Mouse (Mus musculus): ENCODE results near the gene Dcbld2. TPM values are rescaled to one million over a fixed set of nuclear protein-coding genes. Genes with fewer than 3 reads are reported as not detected.
A peak's percentile ranks its signal among the peaks of the same experiment; 100 is the strongest.

Dcbld2 gene
- total and polyA plus RNA-seq, 3 experiments: 1.7 to 16.4 (median 7.0) TPM

DNA sequence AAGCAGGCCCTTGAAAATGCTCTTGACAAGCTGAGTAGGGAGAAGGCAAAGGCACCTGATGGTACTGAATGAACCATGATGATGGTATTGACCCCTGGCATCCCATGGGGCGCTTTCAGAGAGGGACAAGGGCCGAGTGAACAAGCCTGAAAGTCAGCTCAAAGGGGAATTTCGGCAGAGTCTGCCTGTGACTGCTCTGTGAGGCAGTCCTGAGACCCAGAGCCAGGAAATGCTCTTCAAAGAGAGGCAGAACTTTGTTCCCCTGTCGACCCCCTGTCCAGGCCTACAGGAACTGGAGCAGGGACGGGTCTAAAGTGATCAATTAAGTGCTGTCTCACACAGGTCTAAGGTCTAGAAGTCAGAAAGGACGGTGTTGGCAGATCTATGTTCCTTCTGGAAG, 105.5 kb downstream of the Dcbld2 start:
- Histone ChIP-seq H3K4me1 (ENCODE audit: insufficient read depth, low read depth, low read length) (peaks cover 80% of the 10 kb centered on the region), H3K4me3 (ENCODE audit: low read depth, low read length) (peak overlapping the region; percentile 10; the same call in 1 of the 2 replicates), H3K36me3 (replicated peaks) (peaks cover 57% of the 10 kb centered on the region), H3K9me3 (replicated peaks) (no peaks in the 10 kb centered on the region), H3K27me3 (ENCODE audit: insufficient read depth, low read length) (no peaks in the 10 kb centered on the region)
- DNase-seq (ENCODE audit: low spot score) (no peak), ATAC-seq (ENCODE audit: extremely low read depth, insufficient number of reproducible peaks, low FRiP score, poor library complexity, severe bottlenecking) (no peak)
- TF ChIP-seq CTCF (IDR thresholded peaks at IDR 0.05; ENCODE audit: low read depth, low read length): no peak
- TF ChIP-seq POLR2AphosphoS5 (IDR thresholded peaks at IDR 0.05; ENCODE audit: insufficient replicate concordance, low read depth, low read length): no peak
- TF ChIP-seq TAL1 (conservative IDR thresholded peaks at IDR 0.05; ENCODE audit: low read depth, low read length): no peak
- TF ChIP-seq GATA2 (IDR thresholded peaks at IDR 0.05; ENCODE audit: borderline replicate concordance, low read depth, low read length): no peak
- no peak for TF ChIP-seq GATA1 (IDR thresholded peaks at IDR 0.05; ENCODE audit: borderline replicate concordance, low read length)

DNA sequence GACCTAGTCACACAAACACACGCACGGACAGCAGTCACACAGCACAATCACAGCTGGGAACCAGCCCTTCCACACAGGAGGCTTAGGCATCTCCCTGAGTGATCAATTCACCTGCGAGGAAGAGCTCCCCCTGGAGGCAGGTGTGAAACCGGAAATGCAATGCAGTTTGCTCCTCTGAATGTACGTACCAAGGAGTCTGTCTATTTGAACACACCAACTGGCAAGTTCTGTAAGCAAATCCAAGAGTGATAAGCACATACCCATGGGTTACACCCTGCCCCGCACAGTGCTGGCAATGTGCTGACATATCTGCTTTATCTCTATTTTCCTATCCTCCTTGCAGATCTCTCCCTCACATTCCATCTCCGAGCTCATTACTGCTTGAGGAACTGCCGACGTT, 106.3 kb downstream of the Dcbld2 start:
- no peak for DNase-seq (ENCODE audit: low spot score)
- peak; percentile 47 for ATAC-seq (ENCODE audit: extremely low read depth, insufficient number of reproducible peaks, low FRiP score, poor library complexity, severe bottlenecking)
- Histone ChIP-seq H3K27me3 (ENCODE audit: insufficient read depth, low read length) (no peaks in the 10 kb centered on the region), H3K4me3 (ENCODE audit: low read depth, low read length) (peak overlapping the region; percentile 61; the same call in 1 of the 2 replicates), H3K36me3 (replicated peaks) (peaks cover 51% of the 10 kb centered on the region), H3K4me1 (ENCODE audit: insufficient read depth, low read depth, low read length) (peaks cover 75% of the 10 kb centered on the region), H3K9me3 (replicated peaks) (no peaks in the 10 kb centered on the region)
- TF ChIP-seq GATA2 (IDR thresholded peaks at IDR 0.05; ENCODE audit: borderline replicate concordance, low read depth, low read length) (no peak), POLR2AphosphoS5 (IDR thresholded peaks at IDR 0.05; ENCODE audit: insufficient replicate concordance, low read depth, low read length) (no peak), GATA1 (IDR thresholded peaks at IDR 0.05; ENCODE audit: borderline replicate concordance, low read length) (no peak), CTCF (IDR thresholded peaks at IDR 0.05; ENCODE audit: low read depth, low read length) (peak; percentile 92)

DNA sequence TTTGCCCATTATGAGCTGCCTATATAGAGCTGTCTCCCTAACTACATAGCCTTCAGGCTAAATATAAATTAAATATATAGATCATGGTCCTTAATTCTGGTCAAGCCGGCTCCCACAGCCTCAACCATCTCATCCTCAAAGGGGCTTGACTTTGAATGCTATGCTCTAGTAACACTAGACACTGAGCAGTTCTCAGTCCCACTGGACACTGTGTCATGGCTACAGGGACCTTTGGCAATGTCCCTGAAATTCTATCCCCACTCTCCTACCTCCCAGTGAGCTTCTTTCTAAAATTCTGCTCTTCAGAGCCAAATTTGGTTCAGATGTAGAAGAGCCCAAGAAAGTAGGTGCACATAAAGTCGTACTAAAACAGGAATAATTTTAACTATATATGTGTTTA, 107.9 kb downstream of the Dcbld2 start:
- H3K4me1 ChIP-seq (ENCODE audit: insufficient read depth, low read depth, low read length): peaks cover 76% of the 10 kb centered on the region
- no peak overlapping the region for H3K4me3 ChIP-seq (ENCODE audit: low read depth, low read length)
- no peaks in the 10 kb centered on the region for H3K27me3 ChIP-seq (ENCODE audit: insufficient read depth, low read length)
- peaks cover 43% of the 10 kb centered on the region for H3K36me3 ChIP-seq (replicated peaks)
- H3K9me3 ChIP-seq (replicated peaks): no peaks in the 10 kb centered on the region
- ATAC-seq (ENCODE audit: extremely low read depth, insufficient number of reproducible peaks, low FRiP score, poor library complexity, severe bottlenecking): no peak
- no peak for DNase-seq (ENCODE audit: low spot score)
- TF ChIP-seq POLR2AphosphoS5 (IDR thresholded peaks at IDR 0.05; ENCODE audit: insufficient replicate concordance, low read depth, low read length) (no peak), GATA1 (IDR thresholded peaks at IDR 0.05; ENCODE audit: borderline replicate concordance, low read length) (no peak), CTCF (IDR thresholded peaks at IDR 0.05; ENCODE audit: low read depth, low read length) (no peak)

DNA sequence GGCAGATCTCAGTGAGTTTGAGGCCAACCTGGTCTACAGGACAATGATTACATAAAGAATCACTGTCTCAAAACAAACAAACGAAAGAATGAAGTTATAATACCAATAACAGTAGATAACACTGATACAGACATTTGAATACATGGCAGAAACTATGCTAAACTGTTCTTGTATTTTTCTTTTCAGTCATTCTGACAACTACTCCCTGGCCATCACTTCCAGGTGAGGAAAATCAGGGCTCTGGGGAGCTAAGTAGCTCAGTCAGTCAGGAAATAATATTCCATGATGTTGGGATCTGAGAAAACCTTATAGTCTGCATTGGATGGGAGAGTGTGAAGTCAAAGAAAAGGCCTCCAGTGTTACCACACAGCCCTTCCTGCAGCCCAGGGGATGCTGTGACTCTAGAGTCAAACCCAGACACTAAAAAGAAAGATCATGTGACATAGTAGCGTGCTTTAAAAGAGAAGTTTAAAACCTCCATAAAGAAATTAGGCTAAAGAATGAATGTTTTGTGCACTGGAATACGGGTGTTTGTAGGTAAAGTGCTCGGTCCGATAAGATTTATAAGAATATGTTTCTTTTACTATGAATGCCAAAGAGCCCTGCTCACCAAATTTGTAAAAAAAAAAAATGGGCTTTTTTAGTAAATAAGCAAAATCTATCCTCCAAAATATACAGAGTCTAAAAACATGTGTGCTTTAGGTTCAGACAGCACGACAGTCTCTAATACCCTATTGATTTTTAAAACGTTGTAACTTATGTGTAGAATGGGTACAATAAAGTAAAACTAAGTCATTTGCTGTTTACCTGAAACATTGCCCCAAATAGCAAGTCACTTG, 108.9 kb downstream of the Dcbld2 start:
- TF ChIP-seq TAL1 (conservative IDR thresholded peaks at IDR 0.05; ENCODE audit: low read depth, low read length) (no peak), GATA2 (IDR thresholded peaks at IDR 0.05; ENCODE audit: borderline replicate concordance, low read depth, low read length) (no peak)
- peaks cover 67% of the 10 kb centered on the region for H3K4me1 ChIP-seq (ENCODE audit: insufficient read depth, low read depth, low read length)
- H3K27me3 ChIP-seq (ENCODE audit: insufficient read depth, low read length): no peaks in the 10 kb centered on the region
- no peak for ATAC-seq (ENCODE audit: extremely low read depth, insufficient number of reproducible peaks, low FRiP score, poor library complexity, severe bottlenecking)
- H3K36me3 ChIP-seq (replicated peaks): peaks cover 38% of the 10 kb centered on the region
- DNase-seq (ENCODE audit: low spot score): no peak
- H3K9me3 ChIP-seq (replicated peaks): no peaks in the 10 kb centered on the region
- no peak overlapping the region for H3K4me3 ChIP-seq (ENCODE audit: low read depth, low read length)

Other genes with a start within 250 kb of the Dcbld2 start
- gene St3gal6, start 115.8 kb downstream of the Dcbld2 start, total RNA-seq (2014; fragmentation: Nextera tagmentation): 327 and 403 TPM in 2 replicates
- gene St3gal6, start 115.8 kb downstream of the Dcbld2 start, total RNA-seq (2017): 104 and 115 TPM in 2 replicates
- gene St3gal6, start 115.8 kb downstream of the Dcbld2 start, polyA plus RNA-seq (2012): 166 and 198 TPM in 2 replicates
- not detected in 2 replicates for gene Gm813, start 208.5 kb downstream of the Dcbld2 start, total RNA-seq (2014; fragmentation: Nextera tagmentation)
- gene Gm813, start 208.5 kb downstream of the Dcbld2 start, total RNA-seq (2017): 0.22 TPM in 1 of 2 replicates, not detected in the other
- gene Gm813, start 208.5 kb downstream of the Dcbld2 start, polyA plus RNA-seq (2012): not detected in 2 replicates
- not detected in 2 replicates for gene E330017A01Rik, start 230.3 kb downstream of the Dcbld2 start, total RNA-seq (2014; fragmentation: Nextera tagmentation)
- gene E330017A01Rik, start 230.3 kb downstream of the Dcbld2 start, total RNA-seq (2017): 0.11 and 0.17 TPM in 2 replicates
- not detected in 2 replicates for gene E330017A01Rik, start 230.3 kb downstream of the Dcbld2 start, polyA plus RNA-seq (2012)

All from G1E (cell line).